Mouse (Mus musculus) small intestine, adult 2 months (tissue): ENCODE measurements around the gene Trmt44. TPM values are rescaled to one million over a fixed set of nuclear protein-coding genes. Genes with fewer than 3 reads are reported as not detected.
A peak's percentile ranks its signal among the peaks of the same experiment; 100 is the strongest.

Experiments
- H3K27ac ChIP-seq: fragments of 200-500 bp; 2 replicates; pipeline ENCODE4 v1.5.1; 2012; ENCODE audit warnings: low read depth, low read length, control low read depth, inconsistent platforms; ENCODE audit not compliant: insufficient read depth
- H3K27me3 ChIP-seq: fragments of 200-500 bp; 2 replicates; pipeline ENCODE4 v1.6.1; 2012; ENCODE audit warnings: mild to moderate bottlenecking, moderate library complexity, low read length, inconsistent platforms; ENCODE audit not compliant: control insufficient read depth, insufficient read depth
- H3K36me3 ChIP-seq: fragments of 200-500 bp; 2 replicates; pipeline ENCODE4 v1.6.1; 2012; ENCODE audit warnings: mild to moderate bottlenecking, low read length, control low read depth, inconsistent platforms; ENCODE audit not compliant: control insufficient read depth, insufficient read depth
- H3K4me1 ChIP-seq: fragments of 200-500 bp; 2 replicates; pipeline ENCODE4 v1.6.1; 2012; ENCODE audit warnings: low read length, inconsistent platforms, mixed read lengths; ENCODE audit not compliant: control insufficient read depth, insufficient read depth, insufficient read length
- H3K4me3 ChIP-seq: fragments of 200-500 bp; 2 replicates; pipeline ENCODE4 v1.5.1; 2012; ENCODE audit warnings: low read depth, mild to moderate bottlenecking, control low read depth, inconsistent platforms, low read length, moderate library complexity
- CTCF ChIP-seq: fragments of 200-500 bp; IDR thresholded peaks from 2 replicates; pipeline ENCODE4 v1.5.1; 2012; ENCODE audit warnings: low read depth, mild to moderate bottlenecking, control low read depth, inconsistent platforms, low read length, moderate library complexity, mixed read lengths; ENCODE audit not compliant: insufficient replicate concordance, insufficient read length; ENCODE audit errors: extremely low read depth
- POLR2A ChIP-seq: fragments of 200-500 bp; IDR thresholded peaks from 2 replicates; pipeline ENCODE4 v1.6.1; 2012; ENCODE audit warnings: low read depth, mild to moderate bottlenecking, control low read depth, inconsistent platforms, low read length, moderate library complexity
- WGBS: fragments of 180-500 bp; shearing (Covaris S2); methylation state at CpG from one replicate; pipeline ENCODE4 v1.1.7; 2018; 5-methylcytosine and 5-hydroxymethylcytosine counted together
- polyA plus RNA-seq: library from polyadenylated mRNA; depleted of rRNA; stranded (reverse); fragments of >200 nt; gene quantifications from 2 replicates; pipeline ENCODE4 v1.2.3, GENCODE M21; 2012

The Trmt44 gene
- polyA plus RNA-seq, 1 experiment = 3.3 TPM

GRCm38 (mm10) chr5:35559447-35559846 lies 15.4 kb downstream of the Trmt44 start:
- H3K4me3 ChIP-seq = no peak overlapping the region
- H3K27ac ChIP-seq = no peak overlapping the region
- no peak for TF ChIP-seq CTCF
- no peak for TF ChIP-seq POLR2A
- WGBS = 89% methylated on average over 8 of the region's 8 CpGs
- no peaks in the 10 kb centered on the region for H3K27me3 ChIP-seq
- H3K4me1 ChIP-seq = no peaks in the 10 kb centered on the region
- H3K36me3 ChIP-seq = peaks cover 52% of the 10 kb centered on the region

DNA sequence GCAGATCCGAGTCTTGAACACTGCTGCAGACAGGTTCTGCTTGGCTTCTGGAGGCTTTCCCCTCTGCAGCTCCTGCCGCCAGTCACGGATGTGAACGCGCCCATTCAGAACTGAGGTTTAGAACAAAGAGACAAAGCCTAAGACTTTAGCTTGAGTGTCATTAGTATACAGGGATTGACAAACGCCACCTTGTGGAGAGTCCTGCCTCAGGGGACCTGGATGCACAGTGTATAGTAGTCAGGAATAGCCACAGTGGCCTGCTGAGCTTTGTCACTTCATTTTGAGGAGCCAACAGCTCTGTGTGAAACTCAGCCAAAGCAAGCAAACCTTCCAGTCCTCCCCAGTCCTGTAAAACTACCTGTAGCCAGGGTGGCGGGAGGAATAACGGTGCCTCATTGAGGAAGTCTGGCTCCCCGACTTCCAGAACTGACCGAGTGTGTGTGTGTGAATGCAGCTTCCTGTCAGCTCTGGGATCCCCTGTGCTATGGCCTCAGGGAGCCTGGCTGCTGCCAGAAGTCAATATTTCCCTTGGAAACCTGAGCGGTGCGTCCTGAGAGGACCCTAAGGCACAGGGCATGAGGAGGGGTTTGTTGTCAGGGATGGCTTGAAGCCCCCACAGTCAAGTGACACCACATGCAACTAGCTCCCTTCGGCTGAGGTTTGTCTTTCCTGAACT lies 16.8 kb downstream of the Trmt44 start:
- Histone ChIP-seq H3K27ac (no peak overlapping the region), H3K4me3 (no peak overlapping the region), H3K36me3 (peaks cover 41% of the 10 kb centered on the region), H3K27me3 (no peaks in the 10 kb centered on the region), H3K4me1 (no peaks in the 10 kb centered on the region)
- TF ChIP-seq CTCF = peak; percentile 13; the same call in 1 of the 2 replicates
- TF ChIP-seq POLR2A = no peak
- WGBS = 80% methylated on average over 13 of the region's 13 CpGs

- Histone ChIP-seq H3K4me3 (no peak overlapping the region), H3K4me1 (no peaks in the 10 kb centered on the region), H3K36me3 (peaks cover 26% of the 10 kb centered on the region), H3K27me3 (no peaks in the 10 kb centered on the region), H3K27ac (no peak overlapping the region)
- TF ChIP-seq POLR2A (no peak), CTCF (no peak)
- WGBS = 90% methylated on average over 7 of the region's 7 CpGs
Observed at GRCm38 (mm10) chr5:35556393-35556792, 18.5 kb downstream of the Trmt44 start.

GRCm38 (mm10) chr5:35552838-35553539 lies 21.9 kb downstream of the Trmt44 start:
- TF ChIP-seq CTCF (no peak), POLR2A (no peak)
- Histone ChIP-seq H3K4me3 (no peak overlapping the region), H3K36me3 (peaks cover 12% of the 10 kb centered on the region), H3K27me3 (no peaks in the 10 kb centered on the region), H3K27ac (no peak overlapping the region), H3K4me1 (no peaks in the 10 kb centered on the region)
- 81% methylated on average over 4 of the region's 4 CpGs for WGBS

DNA sequence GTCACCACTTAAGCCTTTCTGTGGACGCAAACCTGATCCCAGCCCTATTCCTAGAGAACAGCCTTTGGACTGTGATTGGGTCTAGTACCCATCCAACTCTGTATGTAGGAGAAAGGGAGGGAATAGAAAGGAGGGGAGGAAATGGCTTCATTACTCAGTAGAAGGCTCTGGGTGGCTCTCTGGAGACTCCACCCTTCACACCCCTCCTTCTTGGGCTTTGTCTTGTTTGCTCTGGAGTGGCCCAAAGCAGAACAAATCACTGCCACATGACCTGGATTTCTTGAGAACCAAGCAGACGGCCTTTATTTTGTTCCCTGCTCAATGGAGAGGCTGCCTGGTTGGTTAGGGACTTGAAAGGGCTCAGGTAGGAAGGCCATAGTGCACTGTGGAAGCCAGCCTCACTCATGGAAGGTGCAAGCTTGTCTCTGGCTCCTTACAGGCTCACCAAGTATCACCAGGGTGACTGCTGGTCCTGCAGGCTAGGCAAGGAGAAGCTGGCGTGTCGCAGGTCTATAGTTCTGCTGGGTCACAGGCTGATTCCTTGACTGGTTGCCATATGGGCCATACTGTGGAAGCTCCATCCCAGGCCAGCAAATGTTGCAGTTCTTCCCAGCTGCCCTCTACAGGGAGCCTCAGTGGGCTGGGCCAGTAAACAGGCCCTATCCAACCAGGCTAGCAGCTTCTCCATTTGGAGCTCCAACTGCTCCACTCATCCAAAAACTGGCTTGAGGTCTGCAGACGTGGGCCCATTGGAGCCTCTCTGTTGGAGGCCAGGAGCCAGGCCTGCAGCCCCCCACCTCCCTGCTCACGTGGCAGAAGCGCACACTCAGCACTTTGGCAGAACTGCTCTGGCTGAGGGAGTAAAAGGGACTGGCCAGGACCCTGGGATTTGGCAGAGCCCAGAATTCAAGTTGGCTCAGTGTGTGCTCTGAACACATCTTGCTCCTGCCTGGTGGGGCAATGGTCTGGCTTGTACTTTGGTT lies 22.7 kb downstream of the Trmt44 start:
- H3K27ac ChIP-seq = no peak overlapping the region
- no peak overlapping the region for H3K4me3 ChIP-seq
- WGBS = 35% methylated on average over 7 of the region's 7 CpGs
- H3K36me3 ChIP-seq = peaks cover 4% of the 10 kb centered on the region
- no peaks in the 10 kb centered on the region for H3K4me1 ChIP-seq
- TF ChIP-seq CTCF = no peak
- H3K27me3 ChIP-seq = no peaks in the 10 kb centered on the region

DNA sequence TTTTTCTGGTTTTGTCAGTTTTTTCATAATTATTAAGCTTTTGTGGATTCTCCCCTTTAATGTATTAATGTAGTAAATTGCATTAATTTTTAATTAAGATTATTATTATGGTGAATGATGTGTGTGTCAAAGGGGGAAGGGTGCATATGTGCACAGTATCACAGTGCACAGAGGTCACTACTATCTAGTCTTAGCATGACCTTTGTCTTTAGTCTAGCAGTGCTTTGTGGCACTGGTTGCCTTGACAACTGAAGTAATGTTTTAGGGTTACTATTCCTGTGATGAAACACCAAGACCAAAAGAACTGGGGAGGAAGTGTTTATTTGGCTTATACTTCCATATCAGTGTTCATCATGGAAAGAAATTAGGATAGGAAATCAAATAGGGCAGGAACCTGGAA lies 28.7 kb downstream of the Trmt44 start:
- Histone ChIP-seq H3K4me3 (no peak overlapping the region), H3K4me1 (no peaks in the 10 kb centered on the region), H3K27ac (no peak overlapping the region), H3K27me3 (no peaks in the 10 kb centered on the region), H3K36me3 (no peaks in the 10 kb centered on the region)
- TF ChIP-seq POLR2A (no peak), CTCF (no peak)

DNA sequence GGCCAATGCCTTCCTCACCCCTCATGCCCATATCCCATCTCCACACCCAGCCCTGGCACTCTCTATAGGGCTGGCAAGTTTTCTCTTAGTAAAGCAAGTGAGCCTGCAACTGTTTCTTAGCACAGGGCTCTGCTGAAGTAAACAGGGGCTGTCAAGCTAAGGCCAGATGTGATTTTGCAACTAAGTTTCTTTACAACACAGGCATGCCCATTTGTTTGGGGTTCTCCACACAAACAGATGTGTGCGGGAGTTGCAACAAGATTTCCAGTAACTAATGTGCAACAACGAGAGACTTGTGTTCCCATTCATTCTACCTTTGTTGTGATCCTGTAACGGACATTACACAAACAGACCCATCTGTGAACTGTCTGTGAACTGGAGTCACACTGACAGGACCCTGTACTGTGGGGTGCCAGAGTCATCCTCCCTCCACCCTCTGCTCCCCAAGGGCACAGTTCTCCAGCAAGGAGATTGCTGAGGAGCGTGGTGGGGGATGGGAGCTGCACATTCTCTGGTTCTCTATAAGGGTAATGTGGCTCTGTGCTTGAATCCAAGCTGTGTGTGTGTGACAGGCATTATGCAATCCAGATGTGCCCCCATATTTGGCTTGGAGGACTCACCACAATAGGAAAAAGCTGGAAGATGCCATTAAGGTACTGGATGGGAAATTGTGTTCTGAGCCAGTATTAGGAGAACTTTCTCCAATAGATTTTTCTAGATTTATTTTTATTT lies 33.6 kb downstream of the Trmt44 start:
- Histone ChIP-seq H3K27ac (no peak overlapping the region), H3K27me3 (no peaks in the 10 kb centered on the region), H3K36me3 (no peaks in the 10 kb centered on the region), H3K4me1 (no peaks in the 10 kb centered on the region), H3K4me3 (no peak overlapping the region)
- no peak for TF ChIP-seq POLR2A
- TF ChIP-seq CTCF = no peak
- WGBS = 64% methylated on average over 4 of the region's 4 CpGs
